Mouse (Mus musculus) thymus, adult 2 months (tissue): ENCODE results near the gene Atp6v1e1.

Source experiments
- CTCF ChIP-seq: fragments of 200-500 bp; IDR thresholded peaks from 2 replicates; pipeline ENCODE4 v1.5.1; 2012; ENCODE audit warnings: mild to moderate bottlenecking, control low read depth, low read length, moderate library complexity, borderline replicate concordance; ENCODE audit not compliant: control insufficient read depth, poor library complexity, insufficient read depth; ENCODE audit errors: extremely low read depth
- POLR2A ChIP-seq: fragments of 200-500 bp; IDR thresholded peaks from 2 replicates; pipeline ENCODE4 v1.6.1; 2012; ENCODE audit warnings: mild to moderate bottlenecking, low read length, control low read depth, moderate library complexity; ENCODE audit not compliant: control insufficient read depth, poor library complexity, insufficient read depth; ENCODE audit errors: extremely low read depth

- TF ChIP-seq POLR2A: no peak
- TF ChIP-seq CTCF: no peak
Measured at GRCm38 (mm10) chr6:120858217-120858711, 35.7 kb upstream of the Atp6v1e1 start.
